Mouse (Mus musculus): ENCODE measurements around the gene Colec11. TPM values are rescaled to one million over a fixed set of nuclear protein-coding genes. Genes with fewer than 3 reads are reported as not detected.

Colec11 gene
- polyA plus RNA-seq (2014; fragmentation: Nextera tagmentation; extraction: Ambion mirVana) = 0.56 and 0.78 TPM in 2 replicates

DNA sequence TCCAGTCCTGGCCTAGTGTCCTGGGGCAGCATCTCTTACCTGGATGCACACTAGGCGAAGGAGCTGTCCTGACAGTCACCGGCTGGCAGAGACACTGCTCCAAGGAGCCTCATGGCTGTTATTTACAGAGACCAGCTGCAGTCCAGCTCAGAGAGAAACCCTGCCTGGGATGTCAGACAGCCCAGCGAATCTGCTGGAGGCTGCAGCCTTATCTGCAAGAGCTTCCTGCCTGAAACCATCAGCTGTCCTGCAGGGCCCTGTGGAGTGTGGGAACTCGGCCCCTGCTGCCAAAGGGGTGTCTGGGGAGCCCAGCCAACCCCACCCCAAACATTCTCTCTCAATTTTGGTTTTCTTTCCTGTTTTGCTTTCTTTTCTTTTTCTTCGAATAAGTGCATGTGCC lies at the start of gene Colec11:
Colec11 (minus strand) TSS at position 183 of the 400 bp plus-strand sequence.
- Histone ChIP-seq H3K9me3 (ENCODE audit: control insufficient read depth, low read length) (no peaks in the 10 kb centered on the region), H3K36me3 (ENCODE audit: control insufficient read depth, insufficient read depth, low read length) (peaks cover 2% of the 10 kb centered on the region; the same call in 1 of the 2 replicates), H3K4me1 (ENCODE audit: control insufficient read depth, insufficient read depth, low read length) (0 out of 2 replicates have a peak, but pooled peaks cover 5% of the 10 kb centered on the region), H3K4me2 (ENCODE audit: low read depth, low read length) (no peak within 1 kb of the TSS), H3K9ac (ENCODE audit: low read depth, low read length) (no peak within 1 kb of the TSS), H3K27me3 (replicated peaks; ENCODE audit: control insufficient read depth, insufficient read depth, low read length) (no peaks in the 10 kb centered on the region), H3K27ac (replicated peaks; ENCODE audit: low read depth, low read length) (no peak within 1 kb of the TSS), H3K4me3 (ENCODE audit: low read depth, low read length) (no peak within 1 kb of the TSS)
- 48% methylated on average over 5 of the region's 5 CpGs for WGBS
- no peak for DNase-seq (ENCODE audit: low spot score)
- ATAC-seq (ENCODE audit: low read depth) = no peak

DNA sequence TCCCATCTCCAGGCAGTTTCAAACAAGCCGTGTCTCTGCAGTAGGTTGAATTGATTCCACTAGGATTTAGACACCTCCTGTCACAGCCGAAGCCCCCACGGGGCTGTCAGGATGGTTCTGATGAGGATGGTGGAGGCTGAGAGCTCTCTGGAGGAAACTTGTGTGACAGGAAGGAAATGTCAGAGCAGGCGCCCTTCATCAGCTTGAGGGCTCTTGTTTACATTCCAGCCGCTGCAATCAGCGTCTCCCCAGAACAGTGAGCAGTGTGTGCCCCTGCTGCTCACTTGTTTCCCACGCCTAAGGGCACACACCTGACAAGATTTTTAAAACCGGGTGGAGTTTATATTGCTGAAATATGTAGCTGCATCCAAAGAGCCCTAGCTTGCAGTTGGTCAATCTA lies 44.1 kb upstream of the Colec11 start:
- ATAC-seq (ENCODE audit: low read depth) (0 out of 2 replicates have a peak, but pooled peaks have one; percentile 45), DNase-seq (ENCODE audit: low spot score) (peak; percentile 39)
- Histone ChIP-seq H3K4me1 (ENCODE audit: control insufficient read depth, insufficient read depth, low read length) (peaks cover 8% of the 10 kb centered on the region; the same call in 1 of the 2 replicates), H3K36me3 (ENCODE audit: control insufficient read depth, insufficient read depth, low read length) (0 out of 2 replicates have a peak, but pooled peaks cover 4% of the 10 kb centered on the region), H3K27ac (replicated peaks; ENCODE audit: low read depth, low read length) (no peak overlapping the region), H3K9ac (ENCODE audit: low read depth, low read length) (no peak overlapping the region), H3K27me3 (replicated peaks; ENCODE audit: control insufficient read depth, insufficient read depth, low read length) (no peaks in the 10 kb centered on the region), H3K4me2 (ENCODE audit: low read depth, low read length) (no peak overlapping the region), H3K9me3 (ENCODE audit: control insufficient read depth, low read length) (no peaks in the 10 kb centered on the region), H3K4me3 (ENCODE audit: low read depth, low read length) (no peak overlapping the region)
- WGBS = 15% methylated on average over 8 of the region's 8 CpGs

DNA sequence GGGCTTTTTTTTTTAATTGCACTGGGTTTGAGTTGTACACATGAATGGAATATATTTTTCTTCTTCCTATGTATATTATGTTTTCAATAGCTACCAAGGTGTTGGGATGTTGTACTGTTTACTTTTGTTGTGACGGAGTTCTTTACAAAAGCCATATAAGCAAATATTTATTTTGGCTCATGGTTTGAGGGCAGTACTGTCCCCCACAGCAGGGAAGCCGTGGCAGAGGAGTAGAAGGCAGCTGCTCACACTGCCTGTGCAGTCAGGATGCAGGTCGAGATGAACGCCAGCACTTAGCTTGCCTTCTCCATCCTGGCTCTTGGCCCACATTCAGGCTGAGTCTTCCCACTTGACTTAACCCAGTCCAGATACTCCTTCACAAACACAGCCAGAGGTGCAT lies 43.6 kb upstream of the Colec11 start:
- H3K36me3 ChIP-seq (ENCODE audit: control insufficient read depth, insufficient read depth, low read length) = 0 out of 2 replicates have a peak, but pooled peaks cover 4% of the 10 kb centered on the region
- no peak overlapping the region for H3K27ac ChIP-seq (replicated peaks; ENCODE audit: low read depth, low read length)
- DNase-seq (ENCODE audit: low spot score) = no peak
- no peak for ATAC-seq (ENCODE audit: low read depth)
- no peak overlapping the region for H3K9ac ChIP-seq (ENCODE audit: low read depth, low read length)
- H3K4me3 ChIP-seq (ENCODE audit: low read depth, low read length) = no peak overlapping the region
- no peaks in the 10 kb centered on the region for H3K9me3 ChIP-seq (ENCODE audit: control insufficient read depth, low read length)
- H3K27me3 ChIP-seq (replicated peaks; ENCODE audit: control insufficient read depth, insufficient read depth, low read length) = no peaks in the 10 kb centered on the region
- H3K4me2 ChIP-seq (ENCODE audit: low read depth, low read length) = no peak overlapping the region
- WGBS = 63% methylated on average over 4 of the region's 4 CpGs
- peaks cover 8% of the 10 kb centered on the region; the same call in 1 of the 2 replicates for H3K4me1 ChIP-seq (ENCODE audit: control insufficient read depth, insufficient read depth, low read length)

DNA sequence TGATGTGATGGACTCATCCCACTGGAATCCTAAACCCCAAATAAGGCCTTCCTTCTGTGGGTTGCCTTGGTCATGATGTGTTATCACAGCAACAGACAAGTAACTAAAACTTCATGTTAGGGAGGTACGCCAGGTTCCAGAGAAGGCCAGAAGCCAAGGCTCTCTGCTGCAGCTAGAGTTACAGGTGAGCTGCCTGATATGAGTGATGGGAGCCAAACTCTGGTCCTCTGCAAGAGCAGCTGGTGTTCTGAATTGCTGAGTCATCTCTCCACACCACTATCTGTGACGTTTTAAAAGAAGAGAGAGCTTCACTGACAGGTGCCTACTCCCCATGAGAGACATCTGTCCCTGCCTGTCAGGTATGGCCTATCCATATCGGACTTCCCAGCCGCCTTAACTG lies 39.5 kb upstream of the Colec11 start:
- peaks cover 7% of the 10 kb centered on the region; the same call in 1 of the 2 replicates for H3K4me1 ChIP-seq (ENCODE audit: control insufficient read depth, insufficient read depth, low read length)
- H3K9ac ChIP-seq (ENCODE audit: low read depth, low read length) = no peak overlapping the region
- no peaks in the 10 kb centered on the region for H3K27me3 ChIP-seq (replicated peaks; ENCODE audit: control insufficient read depth, insufficient read depth, low read length)
- H3K4me3 ChIP-seq (ENCODE audit: low read depth, low read length) = no peak overlapping the region
- peaks cover 42% of the 10 kb centered on the region for H3K36me3 ChIP-seq (ENCODE audit: control insufficient read depth, insufficient read depth, low read length)
- ATAC-seq (ENCODE audit: low read depth) (no peak), DNase-seq (ENCODE audit: low spot score) (no peak)
- 87% methylated on average over 4 of the region's 4 CpGs for WGBS
- H3K4me2 ChIP-seq (ENCODE audit: low read depth, low read length) = no peak overlapping the region
- H3K27ac ChIP-seq (replicated peaks; ENCODE audit: low read depth, low read length) = no peak overlapping the region
- no peaks in the 10 kb centered on the region for H3K9me3 ChIP-seq (ENCODE audit: control insufficient read depth, low read length)

DNA sequence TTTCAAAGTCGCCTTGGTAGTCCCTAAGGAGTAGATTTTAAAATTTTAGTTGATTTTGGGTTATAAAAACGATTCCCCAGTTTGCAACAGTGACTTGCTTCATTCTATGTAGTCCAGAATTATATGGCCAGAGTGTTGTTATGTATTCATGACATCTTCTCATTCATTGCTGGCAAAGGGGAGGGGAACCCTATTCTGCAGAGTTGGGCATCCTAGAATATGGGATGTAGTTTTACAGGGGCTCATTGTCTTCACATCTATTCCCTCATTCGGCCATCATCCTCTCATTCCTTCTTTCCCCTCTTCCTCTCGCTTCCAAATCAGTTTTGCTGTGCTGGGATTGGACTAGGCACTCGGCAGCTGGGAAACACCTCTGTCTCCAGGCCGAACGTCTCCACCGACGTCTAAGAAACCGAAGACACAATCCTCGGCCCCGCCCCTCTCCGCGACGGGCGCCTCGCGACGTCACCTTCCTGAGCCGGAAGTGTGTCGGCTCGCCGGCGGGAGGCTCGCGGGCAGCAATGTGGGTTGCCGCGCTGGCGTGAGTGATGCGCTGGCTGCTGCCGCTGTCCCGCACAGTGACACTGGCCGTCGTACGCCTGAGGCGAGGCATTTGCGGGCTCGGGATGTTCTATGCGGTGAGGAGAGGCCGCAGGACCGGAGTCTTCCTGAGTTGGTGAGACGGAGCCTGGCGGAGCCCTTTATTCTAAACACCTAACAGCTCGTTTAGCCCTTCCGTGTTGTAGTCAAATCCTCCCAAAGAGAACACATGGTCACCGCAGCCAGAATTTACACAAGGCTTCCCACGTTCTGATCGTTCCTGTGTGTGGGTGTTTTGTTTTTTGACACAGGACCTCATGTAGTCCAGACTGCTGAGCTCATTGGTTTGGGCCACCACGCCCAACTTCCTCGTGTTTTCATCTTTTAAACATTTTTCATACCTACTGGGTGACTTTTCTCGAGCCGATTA lies 26.2 kb upstream of the Colec11 start, which contains the start of gene Rnaseh1:
Rnaseh1 (plus strand) TSS at position 462 of the 970 bp plus-strand sequence.
- H3K36me3 ChIP-seq (ENCODE audit: control insufficient read depth, insufficient read depth, low read length) = peaks cover 19% of the 10 kb centered on the region; the same call in 1 of the 2 replicates
- peak within 1 kb of the TSS; percentile 88 for H3K4me3 ChIP-seq (ENCODE audit: low read depth, low read length)
- ATAC-seq (ENCODE audit: low read depth) = peak; percentile 97
- peak within 1 kb of the TSS; percentile 86 for H3K9ac ChIP-seq (ENCODE audit: low read depth, low read length)
- DNase-seq (ENCODE audit: low spot score) = peak; percentile 95
- H3K27me3 ChIP-seq (replicated peaks; ENCODE audit: control insufficient read depth, insufficient read depth, low read length) = no peaks in the 10 kb centered on the region
- 2% methylated on average over 52 of the region's 52 CpGs for WGBS
- H3K4me1 ChIP-seq (ENCODE audit: control insufficient read depth, insufficient read depth, low read length) = peaks cover 6% of the 10 kb centered on the region; the same call in 1 of the 2 replicates
- H3K4me2 ChIP-seq (ENCODE audit: low read depth, low read length) = peak within 1 kb of the TSS; percentile 82
- no peaks in the 10 kb centered on the region for H3K9me3 ChIP-seq (ENCODE audit: control insufficient read depth, low read length)
- H3K27ac ChIP-seq (replicated peaks; ENCODE audit: low read depth, low read length) = peak within 1 kb of the TSS; percentile 74

DNA sequence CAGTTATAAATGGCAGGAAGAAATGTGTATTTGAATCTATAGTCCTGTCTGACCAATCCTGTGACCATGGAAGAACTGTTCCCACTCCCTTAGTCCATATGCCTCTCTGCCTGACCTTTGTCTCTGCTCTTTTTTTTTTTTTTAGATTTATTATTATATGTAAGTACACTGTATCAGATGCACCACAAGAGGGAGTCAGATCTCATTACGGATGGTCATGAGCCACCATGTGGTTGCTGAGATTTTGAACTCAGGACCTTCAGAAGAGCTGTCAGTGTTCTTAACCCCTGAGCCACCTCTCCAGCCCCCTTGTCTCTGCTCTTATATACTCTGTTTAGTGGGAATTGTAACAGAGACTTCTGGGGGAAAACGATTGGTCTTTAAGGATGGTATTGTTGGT lies 15.6 kb upstream of the Colec11 start:
- Histone ChIP-seq H3K9me3 (ENCODE audit: control insufficient read depth, low read length) (no peaks in the 10 kb centered on the region), H3K4me1 (ENCODE audit: control insufficient read depth, insufficient read depth, low read length) (peaks cover 6% of the 10 kb centered on the region; the same call in 1 of the 2 replicates), H3K4me2 (ENCODE audit: low read depth, low read length) (no peak overlapping the region), H3K9ac (ENCODE audit: low read depth, low read length) (no peak overlapping the region), H3K36me3 (ENCODE audit: control insufficient read depth, insufficient read depth, low read length) (peaks cover 9% of the 10 kb centered on the region), H3K27ac (replicated peaks; ENCODE audit: low read depth, low read length) (no peak overlapping the region), H3K27me3 (replicated peaks; ENCODE audit: control insufficient read depth, insufficient read depth, low read length) (no peaks in the 10 kb centered on the region), H3K4me3 (ENCODE audit: low read depth, low read length) (no peak overlapping the region)
- DNase-seq (ENCODE audit: low spot score) (no peak), ATAC-seq (ENCODE audit: low read depth) (no peak)
- 82% methylated on average over 2 of the region's 2 CpGs for WGBS

DNA sequence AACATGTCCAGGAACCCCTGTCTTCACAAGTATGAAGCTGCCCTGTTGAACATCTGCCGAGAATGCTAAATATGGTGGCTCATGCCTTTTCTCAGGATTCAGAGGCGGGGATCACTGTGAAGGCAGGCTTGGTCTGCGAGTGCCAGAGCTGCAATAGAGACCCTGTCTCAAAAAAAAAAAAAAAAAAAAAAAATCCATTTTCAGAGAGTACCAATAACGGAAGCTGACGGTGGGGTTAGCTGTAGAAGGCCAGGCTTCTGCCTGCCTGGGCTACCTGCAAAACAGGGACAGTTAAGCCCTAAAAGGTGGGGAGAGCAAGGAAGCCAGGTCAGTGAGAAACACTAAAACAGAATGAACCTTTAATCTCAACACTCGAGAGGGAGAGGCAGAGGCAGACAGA lies 13.4 kb upstream of the Colec11 start:
- H3K36me3 ChIP-seq (ENCODE audit: control insufficient read depth, insufficient read depth, low read length) = peaks cover 31% of the 10 kb centered on the region
- H3K9ac ChIP-seq (ENCODE audit: low read depth, low read length) = no peak overlapping the region
- H3K9me3 ChIP-seq (ENCODE audit: control insufficient read depth, low read length) = no peaks in the 10 kb centered on the region
- no peak for ATAC-seq (ENCODE audit: low read depth)
- peak overlapping the region; percentile 60 for H3K4me2 ChIP-seq (ENCODE audit: low read depth, low read length)
- DNase-seq (ENCODE audit: low spot score) = no peak
- no peak overlapping the region for H3K27ac ChIP-seq (replicated peaks; ENCODE audit: low read depth, low read length)
- 88% methylated on average over 6 of the region's 6 CpGs for WGBS
- peak overlapping the region; percentile 80 for H3K4me3 ChIP-seq (ENCODE audit: low read depth, low read length)
- peaks cover 6% of the 10 kb centered on the region; the same call in 1 of the 2 replicates for H3K4me1 ChIP-seq (ENCODE audit: control insufficient read depth, insufficient read depth, low read length)
- H3K27me3 ChIP-seq (replicated peaks; ENCODE audit: control insufficient read depth, insufficient read depth, low read length) = no peaks in the 10 kb centered on the region

DNA sequence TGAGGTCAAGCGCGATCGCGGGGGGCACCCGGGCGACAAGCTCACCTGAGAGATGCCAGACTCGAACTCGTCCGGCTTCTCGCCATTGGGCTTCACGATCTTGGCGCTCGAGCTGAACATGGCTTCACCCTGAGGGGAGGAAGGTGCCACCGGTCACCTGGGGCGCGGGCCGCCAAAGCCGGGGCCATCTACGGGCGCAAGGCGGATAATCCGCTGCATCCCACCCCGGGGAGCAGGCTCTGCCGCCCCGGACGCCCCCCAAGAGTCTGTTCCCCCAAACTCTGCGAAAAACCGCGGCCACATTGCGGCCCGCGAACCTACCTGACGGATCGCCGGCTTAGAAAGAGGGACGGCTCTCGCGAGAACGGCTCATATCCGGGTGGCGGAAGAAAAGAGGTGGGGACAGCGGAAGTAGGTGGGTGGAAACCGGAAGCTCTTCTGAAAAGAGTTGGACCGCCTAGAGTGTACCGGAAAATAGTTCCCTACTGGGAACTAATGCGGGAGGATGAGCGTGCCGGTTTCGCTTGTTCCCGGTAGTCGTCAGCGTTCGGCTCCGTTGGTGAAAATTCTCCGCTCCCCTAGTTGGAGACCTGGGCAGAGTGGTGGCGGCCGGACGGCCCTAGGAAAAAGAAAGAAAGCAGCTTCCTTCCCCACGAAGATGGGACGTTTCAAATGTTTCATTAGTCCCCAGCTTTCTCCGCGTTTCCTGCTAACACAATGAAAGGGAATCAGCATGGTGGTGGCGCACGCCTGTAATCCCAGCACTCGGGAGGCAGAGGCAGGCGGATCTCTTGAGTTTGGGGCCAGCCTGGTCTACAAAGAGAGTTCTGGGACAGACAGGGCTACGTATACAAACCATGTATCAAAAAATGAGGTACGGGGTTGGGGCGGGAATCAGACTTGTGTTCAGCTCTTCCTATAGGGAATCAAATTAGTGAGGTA lies 12.6 kb upstream of the Colec11 start, which contains the start of gene Rps7:
Rps7 (minus strand) TSS at position 419 of the 942 bp plus-strand sequence.
- peak; percentile 99 for ATAC-seq (ENCODE audit: low read depth)
- Histone ChIP-seq H3K27me3 (replicated peaks; ENCODE audit: control insufficient read depth, insufficient read depth, low read length) (no peaks in the 10 kb centered on the region), H3K27ac (replicated peaks; ENCODE audit: low read depth, low read length) (peak within 1 kb of the TSS; percentile 91), H3K9me3 (ENCODE audit: control insufficient read depth, low read length) (no peaks in the 10 kb centered on the region), H3K9ac (ENCODE audit: low read depth, low read length) (peak within 1 kb of the TSS; percentile 99), H3K36me3 (ENCODE audit: control insufficient read depth, insufficient read depth, low read length) (peaks cover 38% of the 10 kb centered on the region), H3K4me3 (ENCODE audit: low read depth, low read length) (peak within 1 kb of the TSS; percentile 80), H3K4me1 (ENCODE audit: control insufficient read depth, insufficient read depth, low read length) (peaks cover 6% of the 10 kb centered on the region; the same call in 1 of the 2 replicates), H3K4me2 (ENCODE audit: low read depth, low read length) (peak within 1 kb of the TSS; percentile 66)
- 5% methylated on average over 67 of the region's 69 CpGs for WGBS
- DNase-seq (ENCODE audit: low spot score) = peak; percentile 97

Data from embryonic facial prominence, embryonic 14.5 days (tissue).